Mouse (Mus musculus): ENCODE results near the gene Trpc3. TPM values are rescaled to one million over a fixed set of nuclear protein-coding genes. Genes with fewer than 3 reads are reported as not detected.
"Not testable (repeated sequence)": the region's sequence is repeated elsewhere in the genome, so short reads cannot be mapped to it uniquely, and the experiment has no call there.

Gene Trpc3
- polyA plus RNA-seq, 1 experiment from 2014 or later = 7.0 TPM

DNA sequence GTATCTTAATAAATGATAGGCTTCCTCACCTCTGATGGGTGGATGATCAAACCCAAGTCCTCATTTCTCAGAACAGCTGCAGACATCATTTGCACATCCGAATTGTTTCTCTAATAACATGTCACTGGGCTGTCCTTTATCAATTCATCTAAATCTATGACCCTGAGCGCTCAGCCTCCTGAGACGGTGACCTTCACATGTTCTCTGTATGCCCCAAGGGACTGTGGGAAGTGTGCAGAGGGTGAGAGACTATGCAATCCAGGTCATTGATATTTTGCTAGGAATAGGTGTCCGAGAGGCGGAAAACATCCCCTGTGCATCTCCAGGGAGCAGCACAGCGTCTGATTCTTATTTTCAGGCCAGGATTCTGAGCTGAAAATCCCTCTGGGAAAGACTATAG lies 22.2 kb downstream of the Trpc3 start:
- Histone ChIP-seq H3K27me3 (ENCODE audit: control insufficient read depth, insufficient read depth, low read length) (no peaks in the 10 kb centered on the region), H3K4me3 (ENCODE audit: low read depth, low read length) (no peak overlapping the region), H3K9me3 (ENCODE audit: control insufficient read depth, low read length) (no peaks in the 10 kb centered on the region), H3K4me1 (replicated peaks; ENCODE audit: control insufficient read depth, insufficient read depth, low read length) (no peaks in the 10 kb centered on the region), H3K4me2 (ENCODE audit: low read depth, low read length, severe bottlenecking) (no peak overlapping the region), H3K36me3 (ENCODE audit: control insufficient read depth, insufficient read depth, low read length) (no peaks in the 10 kb centered on the region), H3K9ac (ENCODE audit: low read length) (no peak overlapping the region), H3K27ac (ENCODE audit: low read depth, low read length) (no peak overlapping the region)
- 87% methylated on average over 6 of the region's 6 CpGs for WGBS
- ATAC-seq (replicated peaks; ENCODE audit: low FRiP score) (no peak), DNase-seq (ENCODE audit: low spot score) (no peak)

GRCm38 (mm10) chr3:36645245-36645559 lies 44.8 kb downstream of the Trpc3 start:
- not testable (repeated sequence) for H3K27me3 ChIP-seq (ENCODE audit: control insufficient read depth, insufficient read depth, low read length); H3K9me3 ChIP-seq (ENCODE audit: control insufficient read depth, low read length); H3K9ac ChIP-seq (ENCODE audit: low read length); H3K4me1 ChIP-seq (replicated peaks; ENCODE audit: control insufficient read depth, insufficient read depth, low read length); H3K36me3 ChIP-seq (ENCODE audit: control insufficient read depth, insufficient read depth, low read length); H3K27ac ChIP-seq (ENCODE audit: low read depth, low read length); ATAC-seq (replicated peaks; ENCODE audit: low FRiP score); H3K4me2 ChIP-seq (ENCODE audit: low read depth, low read length, severe bottlenecking); DNase-seq (ENCODE audit: low spot score); H3K4me3 ChIP-seq (ENCODE audit: low read depth, low read length)

DNA sequence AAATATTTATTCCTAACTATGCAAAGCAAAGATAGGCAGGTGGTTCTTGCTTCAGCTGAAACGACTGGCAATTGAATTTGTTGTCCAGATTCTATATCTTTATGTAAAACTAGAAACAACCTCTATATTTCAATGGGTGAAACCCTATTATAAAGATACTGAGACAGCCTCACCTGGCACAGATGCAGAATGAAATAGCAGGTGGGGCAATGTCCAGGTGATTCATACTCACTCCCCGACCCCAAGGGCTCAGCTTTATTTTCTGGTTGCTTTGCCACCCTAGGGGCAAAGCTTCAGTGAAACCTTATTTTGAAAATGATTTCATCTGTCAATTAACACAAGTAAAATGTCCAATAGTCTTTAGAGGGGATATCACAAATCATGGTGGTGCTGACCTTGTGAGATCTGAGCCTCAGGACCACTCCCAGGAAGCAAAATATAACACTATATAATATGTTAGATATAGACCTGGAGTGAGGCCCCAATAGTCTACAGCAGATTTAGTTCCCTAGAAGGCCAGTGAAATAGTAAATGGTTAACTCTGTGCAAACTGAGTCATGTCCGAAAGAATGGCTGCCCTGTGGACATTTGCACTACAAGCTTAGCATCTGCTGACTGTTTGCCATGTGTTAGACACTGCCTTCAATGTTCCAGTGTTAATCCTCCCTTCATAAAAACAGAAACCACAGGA lies 45.3 kb downstream of the Trpc3 start:
- 78% methylated on average over 3 of the region's 3 CpGs for WGBS
- DNase-seq (ENCODE audit: low spot score) (no peak), ATAC-seq (replicated peaks; ENCODE audit: low FRiP score) (no peak)
- Histone ChIP-seq H3K36me3 (ENCODE audit: control insufficient read depth, insufficient read depth, low read length) (no peaks in the 10 kb centered on the region), H3K4me3 (ENCODE audit: low read depth, low read length) (no peak overlapping the region), H3K27me3 (ENCODE audit: control insufficient read depth, insufficient read depth, low read length) (no peaks in the 10 kb centered on the region), H3K9ac (ENCODE audit: low read length) (no peak overlapping the region), H3K4me2 (ENCODE audit: low read depth, low read length, severe bottlenecking) (no peak overlapping the region), H3K4me1 (replicated peaks; ENCODE audit: control insufficient read depth, insufficient read depth, low read length) (no peaks in the 10 kb centered on the region), H3K9me3 (ENCODE audit: control insufficient read depth, low read length) (no peaks in the 10 kb centered on the region), H3K27ac (ENCODE audit: low read depth, low read length) (no peak overlapping the region)

- ATAC-seq (replicated peaks; ENCODE audit: low FRiP score) = no peak
- no peak overlapping the region for H3K4me3 ChIP-seq (ENCODE audit: low read depth, low read length)
- H3K9ac ChIP-seq (ENCODE audit: low read length) = no peak overlapping the region
- no peak overlapping the region for H3K27ac ChIP-seq (ENCODE audit: low read depth, low read length)
- no peaks in the 10 kb centered on the region for H3K4me1 ChIP-seq (replicated peaks; ENCODE audit: control insufficient read depth, insufficient read depth, low read length)
- DNase-seq (ENCODE audit: low spot score) = no peak
- 83% methylated on average over 3 of the region's 3 CpGs for WGBS
- H3K9me3 ChIP-seq (ENCODE audit: control insufficient read depth, low read length) = no peaks in the 10 kb centered on the region
- H3K27me3 ChIP-seq (ENCODE audit: control insufficient read depth, insufficient read depth, low read length) = no peaks in the 10 kb centered on the region
- no peak overlapping the region for H3K4me2 ChIP-seq (ENCODE audit: low read depth, low read length, severe bottlenecking)
- H3K36me3 ChIP-seq (ENCODE audit: control insufficient read depth, insufficient read depth, low read length) = no peaks in the 10 kb centered on the region
Measured at GRCm38 (mm10) chr3:36643354-36643753, 46.6 kb downstream of the Trpc3 start.

- Histone ChIP-seq H3K9ac (ENCODE audit: low read length) (no peak overlapping the region), H3K27me3 (ENCODE audit: control insufficient read depth, insufficient read depth, low read length) (no peaks in the 10 kb centered on the region), H3K36me3 (ENCODE audit: control insufficient read depth, insufficient read depth, low read length) (no peaks in the 10 kb centered on the region), H3K9me3 (ENCODE audit: control insufficient read depth, low read length) (no peaks in the 10 kb centered on the region), H3K27ac (ENCODE audit: low read depth, low read length) (no peak overlapping the region), H3K4me2 (ENCODE audit: low read depth, low read length, severe bottlenecking) (no peak overlapping the region), H3K4me3 (ENCODE audit: low read depth, low read length) (no peak overlapping the region), H3K4me1 (replicated peaks; ENCODE audit: control insufficient read depth, insufficient read depth, low read length) (no peaks in the 10 kb centered on the region)
- 76% methylated on average over 13 of the region's 13 CpGs for WGBS
- DNase-seq (ENCODE audit: low spot score) (no peak), ATAC-seq (replicated peaks; ENCODE audit: low FRiP score) (no peak)
Measured at GRCm38 (mm10) chr3:36642736-36643135, 47.2 kb downstream of the Trpc3 start.

GRCm38 (mm10) chr3:36640787-36641186 lies 49.2 kb downstream of the Trpc3 start:
- Histone ChIP-seq H3K4me2 (ENCODE audit: low read depth, low read length, severe bottlenecking) (no peak overlapping the region), H3K27me3 (ENCODE audit: control insufficient read depth, insufficient read depth, low read length) (no peaks in the 10 kb centered on the region), H3K36me3 (ENCODE audit: control insufficient read depth, insufficient read depth, low read length) (no peaks in the 10 kb centered on the region), H3K27ac (ENCODE audit: low read depth, low read length) (no peak overlapping the region), H3K9me3 (ENCODE audit: control insufficient read depth, low read length) (no peaks in the 10 kb centered on the region), H3K4me3 (ENCODE audit: low read depth, low read length) (no peak overlapping the region), H3K4me1 (replicated peaks; ENCODE audit: control insufficient read depth, insufficient read depth, low read length) (no peaks in the 10 kb centered on the region), H3K9ac (ENCODE audit: low read length) (no peak overlapping the region)
- DNase-seq (ENCODE audit: low spot score) (no peak), ATAC-seq (replicated peaks; ENCODE audit: low FRiP score) (no peak)
- 69% methylated on average over 2 of the region's 2 CpGs for WGBS

DNA sequence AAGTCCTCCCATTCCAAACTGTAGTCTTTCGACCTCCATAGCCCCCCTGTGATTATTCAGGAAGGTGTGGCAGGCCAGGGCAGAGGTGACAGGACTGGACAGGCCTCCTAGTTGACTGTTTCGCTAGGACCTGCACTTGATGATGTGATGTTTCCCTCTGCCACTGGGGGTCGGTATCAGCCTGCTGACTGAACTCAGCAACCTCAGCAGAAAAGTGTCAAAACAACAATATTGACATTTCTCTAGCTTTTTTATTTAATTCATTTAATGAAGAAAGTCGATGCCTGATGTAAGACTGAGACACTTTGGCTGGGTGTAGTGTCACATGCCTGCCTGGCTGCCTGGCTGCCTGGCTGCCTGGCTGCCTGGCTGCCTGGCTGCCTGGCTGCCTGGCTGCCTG lies 54.5 kb downstream of the Trpc3 start:
- ATAC-seq (replicated peaks; ENCODE audit: low FRiP score) (no peak), DNase-seq (ENCODE audit: low spot score) (peak; percentile 55)
- Histone ChIP-seq H3K4me3 (ENCODE audit: low read depth, low read length) (no peak overlapping the region), H3K9me3 (ENCODE audit: control insufficient read depth, low read length) (no peaks in the 10 kb centered on the region), H3K27me3 (ENCODE audit: control insufficient read depth, insufficient read depth, low read length) (no peaks in the 10 kb centered on the region), H3K36me3 (ENCODE audit: control insufficient read depth, insufficient read depth, low read length) (no peaks in the 10 kb centered on the region), H3K9ac (ENCODE audit: low read length) (no peak overlapping the region), H3K27ac (ENCODE audit: low read depth, low read length) (no peak overlapping the region), H3K4me2 (ENCODE audit: low read depth, low read length, severe bottlenecking) (no peak overlapping the region), H3K4me1 (replicated peaks; ENCODE audit: control insufficient read depth, insufficient read depth, low read length) (no peaks in the 10 kb centered on the region)
- 20% methylated on average over 4 of the region's 4 CpGs for WGBS

DNA sequence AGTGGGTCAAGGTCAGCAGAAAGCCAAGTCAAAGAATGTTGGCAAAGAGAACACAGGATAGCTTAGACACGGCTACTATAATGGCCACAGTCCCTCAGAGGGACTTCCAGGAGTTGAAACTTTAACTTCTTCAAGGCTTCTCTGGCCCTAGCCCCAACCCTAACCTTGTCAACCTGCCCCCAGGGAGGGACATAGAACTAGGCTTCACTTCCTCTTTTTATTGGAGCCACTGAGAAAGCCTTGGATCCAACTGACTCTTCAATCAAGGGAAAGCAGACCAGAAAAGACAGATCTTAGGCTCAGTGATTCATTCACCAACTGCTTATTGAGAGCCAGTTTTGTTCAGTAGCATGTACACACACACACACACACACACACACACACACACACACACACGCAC lies 63.2 kb downstream of the Trpc3 start:
- no peak overlapping the region for H3K27ac ChIP-seq (ENCODE audit: low read depth, low read length)
- no peak overlapping the region for H3K9ac ChIP-seq (ENCODE audit: low read length)
- no peak overlapping the region for H3K4me3 ChIP-seq (ENCODE audit: low read depth, low read length)
- ATAC-seq (replicated peaks; ENCODE audit: low FRiP score) = no peak
- no peak for DNase-seq (ENCODE audit: low spot score)
- H3K4me2 ChIP-seq (ENCODE audit: low read depth, low read length, severe bottlenecking) = no peak overlapping the region
- H3K36me3 ChIP-seq (ENCODE audit: control insufficient read depth, insufficient read depth, low read length) = no peaks in the 10 kb centered on the region
- H3K4me1 ChIP-seq (replicated peaks; ENCODE audit: control insufficient read depth, insufficient read depth, low read length) = no peaks in the 10 kb centered on the region
- H3K9me3 ChIP-seq (ENCODE audit: control insufficient read depth, low read length) = no peaks in the 10 kb centered on the region
- WGBS = 88% methylated on average over 2 of the region's 2 CpGs
- H3K27me3 ChIP-seq (ENCODE audit: control insufficient read depth, insufficient read depth, low read length) = no peaks in the 10 kb centered on the region

DNA sequence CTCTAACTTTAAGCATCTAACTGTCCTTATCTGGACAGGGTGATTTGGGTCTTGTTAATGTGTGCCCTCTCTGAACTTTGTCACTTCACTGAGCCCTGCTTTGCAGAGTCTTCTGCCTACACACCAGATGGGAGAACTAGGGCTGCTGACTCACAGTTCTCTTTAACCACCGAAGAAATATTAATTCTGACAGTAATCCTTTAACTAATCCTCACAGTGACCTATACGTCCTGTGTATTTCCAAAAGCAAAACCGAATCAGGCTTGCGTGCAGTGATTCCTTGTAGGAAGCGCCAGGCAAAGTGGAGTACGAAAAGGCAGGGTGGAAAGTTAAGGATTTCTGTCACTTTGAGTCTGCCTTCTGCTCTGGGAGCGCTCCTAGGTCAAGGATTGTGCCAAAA lies 71.8 kb downstream of the Trpc3 start:
- Histone ChIP-seq H3K36me3 (ENCODE audit: control insufficient read depth, insufficient read depth, low read length) (no peaks in the 10 kb centered on the region), H3K4me2 (ENCODE audit: low read depth, low read length, severe bottlenecking) (no peak overlapping the region), H3K9ac (ENCODE audit: low read length) (no peak overlapping the region), H3K4me3 (ENCODE audit: low read depth, low read length) (no peak overlapping the region), H3K27ac (ENCODE audit: low read depth, low read length) (no peak overlapping the region), H3K9me3 (ENCODE audit: control insufficient read depth, low read length) (no peaks in the 10 kb centered on the region), H3K27me3 (ENCODE audit: control insufficient read depth, insufficient read depth, low read length) (no peaks in the 10 kb centered on the region), H3K4me1 (replicated peaks; ENCODE audit: control insufficient read depth, insufficient read depth, low read length) (peaks cover 2% of the 10 kb centered on the region; the same call in 1 of the 2 replicates)
- 77% methylated on average over 7 of the region's 7 CpGs for WGBS
- DNase-seq (ENCODE audit: low spot score) (no peak), ATAC-seq (replicated peaks; ENCODE audit: low FRiP score) (no peak)
